Mouse (Mus musculus) embryonic stem cell, embryonic (primary cell): ENCODE measurements at regions not wholly inside any gene's neighbourhood (a gene's known extent, or its start where the extent isn't known, plus 50 kb on each side); places are given as distances from the start of the nearest gene placed in this dataset.

Source experiments
- CTCF ChIA-PET, 4 experiments: fragments of 300-600 bp in 2 of 4; fragments of 350-600 bp in 2 of 4; sonication (Branson Sonifier 250); formaldehyde crosslinking; loops; one replicate each; lab custom pipeline; 2022; ENCODE audit warnings: inconsistent platforms in 2 of 4; lab: Charles Lee
- POLR2A ChIA-PET, 4 experiments: fragments of 300-600 bp in 2 of 4; fragments of 350-600 bp in 2 of 4; sonication (Branson Sonifier 250); formaldehyde crosslinking; loops; one replicate each; lab custom pipeline; 2022; ENCODE audit warnings: antibody characterized with exemption in 4 of 4, inconsistent platforms in 1 of 4; lab: Charles Lee

DNA sequence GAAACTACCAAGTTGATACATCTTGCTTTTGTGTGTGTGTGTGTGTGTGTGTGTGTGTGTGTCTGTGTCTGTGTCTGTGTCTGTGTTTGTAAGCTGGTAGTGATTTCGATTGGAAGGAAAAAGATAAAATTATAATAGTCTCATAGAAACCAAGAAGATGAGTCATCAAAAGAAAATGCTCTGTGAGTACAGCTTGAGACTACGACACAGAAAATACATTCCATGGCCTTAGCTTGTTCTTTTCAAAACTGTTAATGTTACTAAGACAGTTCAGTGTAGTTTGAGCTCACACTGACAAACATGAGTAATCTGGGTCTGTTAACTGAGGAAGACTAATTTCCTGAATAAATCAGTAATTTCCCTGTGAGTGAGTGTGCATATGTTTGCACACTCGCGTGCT lies 239.8 kb downstream of the Ptprc start:
- POLR2A ChIA-PET = no interaction called here
- CTCF ChIA-PET = interaction anchor here in 2 of 4 experiments (0.5 to 0.7 kb wide), 2 partner anchors 14 to 226 kb away, joined by 3 to 5 read pairs; no protein-coding TSS in a partner anchor

DNA sequence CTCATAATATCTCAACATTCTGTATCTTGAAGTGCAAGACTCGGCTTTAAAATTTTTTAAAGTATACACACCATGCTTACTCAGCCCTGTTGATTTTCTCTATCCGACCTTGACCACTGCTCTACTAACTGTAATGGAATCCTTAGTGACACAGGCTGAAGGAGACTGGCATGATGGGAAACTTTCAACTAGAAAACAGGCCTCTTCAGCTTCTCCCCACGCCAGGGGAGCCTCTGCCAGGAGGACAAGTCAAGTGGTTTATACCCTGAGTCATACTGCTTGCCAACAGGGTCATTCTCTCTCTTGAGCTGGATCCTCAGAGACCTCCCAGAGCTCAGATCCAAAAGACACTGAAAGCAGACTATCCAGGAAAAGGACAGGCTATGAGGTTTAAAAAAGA lies 245.7 kb downstream of the Ptprc start:
- CTCF ChIA-PET = no interaction called here
- POLR2A ChIA-PET = no interaction called here

DNA sequence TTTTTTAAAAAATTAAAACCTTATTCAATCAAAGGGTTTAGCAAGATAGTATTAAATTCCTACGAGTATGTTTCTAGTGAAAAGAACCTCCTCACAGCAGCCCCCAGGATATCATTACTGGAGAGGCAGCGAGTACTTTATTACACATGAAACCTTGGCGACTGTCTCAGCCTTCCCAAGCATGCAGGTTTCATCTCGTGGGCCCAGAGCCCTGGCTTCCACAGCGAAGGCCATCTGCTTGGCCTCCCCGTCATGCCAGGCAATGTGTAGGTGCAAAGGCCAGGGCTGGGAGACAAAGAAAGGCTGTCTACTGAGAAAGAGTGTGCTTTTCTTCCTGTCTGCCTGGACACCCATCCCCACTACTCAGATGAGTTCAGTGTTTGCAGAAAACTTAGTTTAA lies 247.0 kb downstream of the Ptprc start:
- ChIA-PET CTCF (interaction anchor here in 1 of 4 experiments (0.6 kb wide), 1 partner anchor 17 kb away, joined by 5 read pairs; no protein-coding TSS in a partner anchor), POLR2A (no interaction called here)

DNA sequence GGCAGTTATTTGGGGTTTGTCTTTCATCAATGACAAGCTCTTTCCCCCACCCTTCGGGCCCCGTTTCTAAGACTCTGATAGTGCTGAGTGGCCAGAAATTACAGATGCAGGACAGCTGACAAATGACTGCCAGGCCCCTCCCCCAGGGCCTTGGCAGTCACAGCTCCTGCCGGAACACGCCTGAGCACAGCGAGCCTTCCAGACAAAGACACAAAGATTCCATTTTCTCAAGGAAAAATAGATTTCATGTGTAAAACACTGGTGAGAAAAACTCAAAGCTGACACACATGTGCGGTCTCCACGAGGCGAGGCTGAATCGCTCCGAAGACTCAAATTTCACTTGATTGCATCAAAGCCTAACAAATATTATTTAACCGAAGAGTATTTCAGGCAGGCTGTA lies 247.6 kb downstream of the Ptprc start:
- ChIA-PET CTCF (no interaction called here), POLR2A (no interaction called here)

DNA sequence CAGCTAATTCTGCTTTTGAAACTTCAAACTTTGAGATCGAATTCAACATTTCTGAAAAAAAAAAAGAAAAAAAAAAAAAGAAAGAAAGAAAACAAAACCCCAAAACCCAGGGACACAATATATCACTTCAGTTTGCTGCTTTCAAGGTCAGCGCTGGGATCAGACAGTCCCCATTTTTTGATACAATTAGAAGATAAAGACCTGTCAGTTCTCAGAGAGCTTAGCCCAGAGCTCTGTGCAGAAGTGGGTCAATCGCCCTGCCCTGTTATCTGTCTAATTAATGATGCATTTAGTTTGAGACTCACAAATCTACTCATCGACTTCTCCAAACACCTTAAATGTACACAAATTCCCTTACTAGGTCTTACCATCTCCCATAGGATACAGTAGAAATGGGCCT lies 249.2 kb downstream of the Ptprc start:
- ChIA-PET POLR2A (no interaction called here), CTCF (no interaction called here)

DNA sequence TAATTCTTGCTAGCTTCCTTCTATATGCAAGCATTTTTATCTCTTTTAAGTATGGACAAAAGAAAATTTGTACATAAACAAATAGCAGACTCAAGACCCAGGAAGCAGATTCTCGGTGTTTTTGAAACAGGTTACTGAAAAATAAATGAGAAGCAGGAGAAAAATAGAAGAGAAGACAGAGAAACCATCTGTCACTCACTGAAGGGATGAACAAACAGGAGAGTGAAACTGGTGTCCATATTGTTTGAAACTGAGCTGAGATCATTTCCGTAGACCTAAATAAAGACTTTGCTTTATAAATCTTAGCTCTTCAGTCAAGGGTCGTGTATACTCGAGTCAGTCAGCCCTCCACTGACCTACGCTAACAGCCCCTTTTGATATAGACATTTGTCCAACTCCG lies 251.4 kb downstream of the Ptprc start:
- POLR2A ChIA-PET = no interaction called here
- CTCF ChIA-PET = interaction anchor here in 1 of 4 experiments (0.5 to 0.6 kb wide), 2 partner anchors 184 to 613 kb away, joined by 3 to 6 read pairs; no protein-coding TSS in a partner anchor

DNA sequence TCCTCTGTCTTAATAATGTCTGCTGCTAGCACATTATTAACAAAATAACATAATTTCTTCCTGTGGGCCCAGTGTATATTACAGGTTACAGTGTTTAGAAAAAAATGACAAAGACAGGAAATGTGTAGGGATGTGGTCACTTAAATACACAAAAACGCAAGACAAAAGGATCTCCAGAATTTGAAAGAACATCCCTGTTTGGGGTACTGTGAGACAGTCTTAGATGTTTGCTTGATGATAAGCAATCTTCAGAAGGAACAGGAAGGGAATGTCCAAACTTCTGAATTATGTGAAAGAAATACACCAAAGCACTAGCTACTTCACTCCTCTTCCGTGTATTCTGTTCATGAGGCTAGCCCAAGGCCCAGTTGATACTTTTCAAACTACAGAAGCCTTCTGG lies 251.8 kb downstream of the Ptprc start:
- POLR2A ChIA-PET = no interaction called here
- CTCF ChIA-PET = interaction anchor here in 1 of 4 experiments (0.6 kb wide), 1 partner anchor 184 kb away, joined by 6 read pairs; no protein-coding TSS in a partner anchor

DNA sequence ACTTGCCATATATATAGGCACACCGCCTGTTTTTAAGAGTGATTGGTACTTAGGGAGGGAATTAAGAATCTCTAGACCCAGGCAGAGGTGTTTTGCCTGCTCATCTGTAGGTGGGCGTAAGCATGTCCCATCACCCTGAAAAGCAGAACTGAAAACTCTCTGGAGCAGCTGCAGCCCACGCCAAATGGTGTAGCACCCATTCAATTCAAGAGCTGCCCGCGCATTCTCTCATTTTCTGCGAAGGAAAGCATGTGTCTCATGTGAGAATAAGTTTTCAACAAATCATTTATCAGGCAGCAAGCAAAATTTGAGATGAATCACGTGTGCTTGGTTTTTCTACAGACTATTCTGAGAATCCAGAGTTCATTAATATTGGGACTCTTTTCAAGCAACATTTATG lies 252.7 kb downstream of the Ptprc start:
- CTCF ChIA-PET = no interaction called here
- POLR2A ChIA-PET = no interaction called here

DNA sequence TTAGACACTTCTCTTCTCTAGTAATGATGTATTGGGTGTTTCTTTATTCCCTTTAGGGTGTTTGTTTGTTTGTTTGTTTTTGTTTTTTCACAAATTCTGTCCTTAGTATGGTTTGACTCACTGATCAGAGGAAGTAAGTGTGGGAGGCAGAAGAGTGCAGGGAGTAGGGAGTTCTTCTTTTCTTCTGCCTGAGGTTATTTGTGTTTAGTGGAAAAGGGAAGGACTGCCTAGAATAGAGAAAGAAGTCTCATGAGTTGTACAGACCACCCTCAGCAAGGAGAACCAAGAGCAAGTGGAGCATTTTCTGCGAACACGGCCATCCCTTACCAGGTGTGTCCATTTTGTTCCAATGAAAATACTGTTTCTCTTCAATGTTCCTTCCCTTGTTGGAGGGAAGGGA lies 253.9 kb downstream of the Ptprc start:
- POLR2A ChIA-PET = no interaction called here
- CTCF ChIA-PET = no interaction called here

DNA sequence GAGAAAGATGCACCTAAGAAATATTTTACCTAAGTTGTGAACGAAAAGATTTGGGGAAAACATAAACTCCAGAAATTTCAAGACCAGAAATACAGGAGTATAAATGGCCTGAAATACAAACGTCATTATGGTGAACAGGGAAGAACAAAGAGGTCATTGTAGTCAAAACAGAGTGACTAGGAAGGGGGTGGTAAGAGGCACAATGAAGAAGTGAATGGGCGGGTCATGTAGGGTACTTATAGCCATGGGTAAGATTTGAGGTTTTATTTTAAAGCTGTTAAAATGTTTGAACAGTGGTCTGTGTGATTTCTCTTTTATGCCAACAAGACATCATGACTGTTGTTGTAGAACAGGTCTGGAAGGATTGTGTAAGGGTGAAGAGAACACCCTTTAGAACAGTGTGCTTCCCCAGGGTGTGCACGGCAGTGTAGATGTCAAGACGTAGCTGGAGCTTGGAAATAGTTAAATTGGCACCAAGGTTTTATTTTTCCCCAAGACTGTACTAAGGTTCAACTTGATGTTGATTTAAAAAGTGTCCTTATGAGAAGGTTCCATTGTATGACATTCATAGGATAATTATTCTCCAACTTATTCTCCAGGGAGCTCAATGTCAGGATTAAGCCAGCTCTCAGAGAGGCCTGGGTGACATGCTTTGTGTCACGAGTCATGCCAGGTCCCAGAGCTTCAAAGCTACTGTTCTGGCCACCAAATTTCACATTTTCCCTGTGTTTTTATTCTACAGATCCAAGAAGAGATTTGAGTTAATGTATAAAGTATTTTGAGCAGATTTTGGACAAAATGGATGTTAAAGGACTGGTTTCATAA lies 255.6 kb downstream of the Ptprc start:
- POLR2A ChIA-PET = no interaction called here
- CTCF ChIA-PET = no interaction called here

DNA sequence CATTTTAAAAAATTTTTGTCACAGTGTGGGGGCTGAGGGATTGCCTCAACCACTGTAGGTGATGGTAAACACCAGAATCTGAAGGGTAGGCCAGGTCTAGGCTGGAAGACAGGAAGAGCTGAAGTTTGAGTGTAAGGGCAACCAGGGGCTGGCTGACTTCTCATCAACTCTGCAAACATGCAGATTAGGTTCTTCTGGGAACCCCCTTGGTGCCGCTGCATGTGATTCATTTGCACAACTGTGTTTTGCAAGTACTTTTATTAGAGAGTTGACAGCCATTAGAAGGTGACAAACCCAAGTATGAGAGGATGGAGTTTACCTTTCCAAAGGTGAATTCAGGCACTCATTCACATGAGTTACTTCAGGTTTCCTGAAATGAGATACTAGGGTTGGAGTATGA lies 258.1 kb downstream of the Ptprc start:
- CTCF ChIA-PET = no interaction called here
- POLR2A ChIA-PET = no interaction called here

DNA sequence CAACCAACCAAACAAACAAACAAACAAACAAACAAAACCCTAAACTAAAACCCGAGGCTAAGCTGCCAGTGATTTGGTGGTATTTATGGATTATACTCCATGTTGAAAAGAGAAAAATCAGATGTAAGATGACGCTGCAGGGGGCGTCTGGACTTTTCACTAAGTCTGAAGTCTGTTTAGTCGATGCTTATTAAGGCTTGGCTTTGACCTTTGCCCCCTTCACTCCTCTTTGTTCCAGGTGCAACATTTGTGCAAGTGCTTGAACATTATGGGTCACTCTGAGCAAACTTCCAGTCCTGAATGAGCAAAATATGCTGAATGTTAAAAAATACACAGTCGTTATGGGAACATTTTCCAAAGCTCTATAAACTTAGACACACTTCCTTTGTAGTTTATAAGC lies 268.6 kb downstream of the Ptprc start:
- POLR2A ChIA-PET = no interaction called here
- CTCF ChIA-PET = no interaction called here

DNA sequence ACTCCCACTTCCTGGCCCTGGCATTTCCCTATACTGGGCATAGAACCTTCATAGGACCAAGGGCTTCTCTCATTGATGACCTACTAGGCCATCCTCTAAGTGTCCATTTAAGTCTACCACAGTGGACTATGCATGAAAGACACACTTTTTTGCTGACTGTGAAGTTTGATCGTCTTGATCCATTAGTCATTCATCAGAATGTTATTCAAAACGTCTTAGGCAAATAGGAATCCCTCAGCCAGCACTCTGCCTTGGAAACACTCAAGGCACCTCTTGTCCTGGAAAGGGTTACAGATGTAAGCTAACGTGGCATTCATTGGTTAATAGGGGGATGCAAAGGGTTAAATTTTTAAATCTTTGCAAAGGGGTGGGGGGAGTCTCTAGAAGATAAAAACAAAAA lies 269.0 kb downstream of the Ptprc start:
- CTCF ChIA-PET = no interaction called here
- POLR2A ChIA-PET = no interaction called here

DNA sequence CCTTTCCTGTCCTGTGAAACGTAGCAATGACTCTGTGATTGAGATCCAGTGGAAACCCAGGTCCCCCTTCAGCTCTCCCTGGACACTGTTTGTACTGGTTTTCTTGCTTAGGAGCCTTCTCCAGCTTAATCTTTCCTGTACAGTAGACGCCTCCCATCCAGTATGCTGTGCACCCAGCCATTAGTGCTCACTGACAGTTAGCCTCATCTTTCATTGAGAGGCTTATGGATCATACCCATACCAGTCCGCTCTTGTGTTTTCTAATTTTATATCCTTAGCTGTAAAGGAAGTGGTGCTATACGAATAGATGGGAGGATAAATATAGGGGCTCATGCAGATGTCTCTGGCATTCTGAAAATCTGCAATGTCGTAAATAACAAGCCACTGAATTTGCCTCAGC lies 269.9 kb downstream of the Ptprc start:
- CTCF ChIA-PET = no interaction called here
- POLR2A ChIA-PET = no interaction called here

DNA sequence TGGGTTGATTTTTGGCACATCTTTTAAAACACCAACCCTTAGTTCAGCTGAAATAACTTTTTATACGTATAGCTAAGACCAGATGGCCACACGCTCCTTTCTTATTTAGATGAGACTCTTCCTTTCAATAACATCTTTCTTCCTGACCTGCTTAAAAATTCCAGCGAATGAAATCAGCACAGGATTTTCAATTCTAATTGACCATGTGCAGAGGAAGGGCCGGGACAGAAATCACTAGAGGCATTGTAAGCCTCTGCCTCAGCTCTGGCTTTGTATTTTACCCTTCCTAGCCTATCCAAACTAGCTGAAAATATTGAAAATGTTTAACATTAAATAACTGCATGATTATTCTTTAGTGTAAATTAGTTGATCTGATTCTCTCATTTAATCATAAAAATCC lies 272.2 kb downstream of the Ptprc start:
- ChIA-PET CTCF (no interaction called here), POLR2A (interaction anchor here in 1 of 4 experiments (0.7 kb wide), 1 partner anchor 847 kb away, joined by 3 read pairs; no protein-coding TSS in a partner anchor)

DNA sequence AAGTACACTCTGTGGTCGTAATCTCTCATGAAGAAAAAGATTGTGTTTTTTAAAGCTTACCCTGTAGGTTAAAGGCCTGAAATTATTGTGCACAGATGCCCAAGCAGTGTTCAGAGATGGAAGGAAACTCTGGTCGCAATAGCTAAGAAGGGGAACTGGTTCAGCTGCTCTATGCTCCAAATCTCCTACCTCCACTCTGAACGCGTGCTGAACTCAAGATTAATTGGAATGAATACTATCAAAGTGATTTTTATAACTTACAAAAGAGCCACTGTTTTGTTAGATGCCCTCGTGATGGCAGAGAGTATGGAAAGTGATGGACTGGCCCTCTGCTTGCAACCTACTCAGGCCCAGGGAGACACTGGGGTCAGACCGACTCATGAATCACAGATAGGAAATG lies 272.6 kb downstream of the Ptprc start:
- CTCF ChIA-PET = no interaction called here
- POLR2A ChIA-PET = interaction anchor here in 1 of 4 experiments (0.7 kb wide), 1 partner anchor 847 kb away, joined by 3 read pairs; no protein-coding TSS in a partner anchor

DNA sequence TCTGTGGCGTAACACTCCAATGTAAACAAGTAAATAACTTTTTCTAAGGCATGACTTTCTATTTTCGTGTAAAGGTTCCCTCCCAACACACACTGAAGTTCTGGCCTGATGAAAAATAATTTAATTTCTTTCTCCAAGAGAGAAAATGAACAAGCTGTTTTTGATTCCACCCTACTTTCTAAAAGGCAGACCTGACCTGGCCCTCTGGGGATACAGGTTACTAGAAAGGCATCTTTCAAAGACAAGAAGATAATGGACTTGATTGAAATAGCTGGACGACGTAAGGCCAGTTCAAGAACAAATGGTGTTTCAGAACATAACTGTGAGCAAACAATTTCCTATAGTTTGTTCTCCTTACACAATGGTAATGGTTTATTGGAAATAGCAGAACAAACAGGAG lies 273.5 kb downstream of the Ptprc start:
- ChIA-PET CTCF (no interaction called here), POLR2A (no interaction called here)

DNA sequence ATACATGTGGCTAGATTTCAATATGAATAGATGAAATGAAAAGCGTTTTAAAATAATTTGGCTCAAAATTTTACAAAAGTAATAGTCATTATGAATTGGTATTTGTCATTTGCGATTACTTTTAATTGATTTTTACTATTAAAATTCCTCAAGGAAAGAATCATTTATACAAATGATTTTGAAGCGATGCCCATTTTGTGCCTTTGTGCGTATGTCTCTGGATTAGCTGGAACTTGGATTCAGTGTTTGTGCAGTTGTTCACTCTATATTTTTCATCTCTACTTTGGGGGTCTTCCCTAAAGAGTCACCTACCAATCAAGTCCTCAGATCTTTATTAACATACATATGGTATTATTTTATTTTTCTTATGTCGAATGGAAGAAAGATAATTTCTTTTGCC lies 274.3 kb downstream of the Ptprc start:
- ChIA-PET POLR2A (no interaction called here), CTCF (interaction anchor here in 1 of 4 experiments (0.5 kb wide), 1 partner anchor 949 kb away, joined by 5 read pairs; no protein-coding TSS in a partner anchor)

DNA sequence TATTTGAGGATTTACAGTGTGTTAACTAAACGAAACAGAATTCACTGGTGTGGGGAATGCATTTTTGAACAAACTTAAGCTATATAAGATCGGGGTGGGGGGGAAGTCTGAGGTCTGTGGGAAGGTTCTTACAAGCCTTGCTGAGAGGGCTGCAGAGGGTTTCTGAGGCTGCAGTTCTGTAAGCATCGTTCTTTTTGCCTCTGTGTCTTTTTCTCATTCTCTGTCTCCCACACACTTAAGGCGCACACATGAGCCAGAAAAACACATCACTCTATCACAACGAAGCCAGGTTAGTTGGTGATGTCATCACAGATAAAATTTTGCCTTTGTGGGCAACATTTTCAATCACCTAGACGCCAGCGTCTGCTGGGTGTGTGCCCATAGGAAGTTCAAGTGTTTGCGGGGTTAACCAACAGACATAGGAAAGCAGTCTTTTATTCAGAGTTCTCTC lies 274.9 kb downstream of the Ptprc start:
- CTCF ChIA-PET = interaction anchor here in 2 of 4 experiments (0.5 to 0.7 kb wide), 3 partner anchors 77 to 1127 kb away, joined by 3 to 5 read pairs (median 4); no protein-coding TSS in a partner anchor

DNA sequence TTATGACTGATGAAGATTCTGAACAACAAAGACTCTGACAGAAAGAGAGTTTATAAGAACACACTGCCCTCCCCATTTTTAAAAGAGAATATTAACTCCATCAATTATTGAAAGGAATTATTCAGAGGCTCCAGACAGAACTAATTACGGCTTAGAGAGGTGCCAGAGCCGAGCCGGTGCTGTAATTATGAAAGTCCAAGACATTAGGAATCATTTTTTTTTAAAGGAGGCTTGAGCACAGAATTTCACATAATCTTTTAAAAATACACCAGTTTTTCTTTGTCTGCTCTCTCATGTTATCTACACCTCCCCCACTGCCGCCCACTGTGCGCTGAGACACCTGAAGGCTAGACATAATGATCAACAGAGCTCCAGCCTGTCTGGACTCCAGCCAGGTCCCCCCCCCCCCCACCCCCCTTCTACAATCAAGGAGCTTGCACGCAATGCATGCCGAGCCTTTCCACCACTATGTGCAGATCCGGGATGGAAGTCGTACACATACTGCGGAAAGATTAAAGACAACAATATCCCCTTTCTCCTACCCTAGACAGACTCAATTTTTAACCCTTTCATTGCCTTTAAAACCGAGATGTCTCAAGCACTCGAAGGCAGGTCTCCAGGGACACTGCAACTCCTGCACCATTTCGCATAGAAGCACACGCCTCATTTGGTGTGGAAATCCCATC lies 275.4 kb downstream of the Ptprc start:
- ChIA-PET CTCF (interaction anchor here in 1 of 4 experiments (0.6 to 0.7 kb wide), 2 partner anchors 78 to 1126 kb away, joined by 3 to 4 read pairs; no protein-coding TSS in a partner anchor), POLR2A (interaction anchor here in 1 of 4 experiments (0.6 to 1.2 kb wide), 2 partner anchors 10 to 12 kb away, joined by 4 to 6 read pairs; no protein-coding TSS in a partner anchor)

More for the DNA sequence above, 274.9 kb downstream of the Ptprc start:
- POLR2A ChIA-PET = interaction anchor here in 1 of 4 experiments (0.6 kb wide), 1 partner anchor 12 kb away, joined by 6 read pairs; no protein-coding TSS in a partner anchor
